Mouse (Mus musculus): ENCODE data around the gene Prr13.

- TF ChIP-seq CTCF (IDR thresholded peaks at IDR 0.05; ENCODE audit: control insufficient read depth, insufficient read depth, insufficient replicate concordance, low read depth, low read length) (no peak), POLR2A (IDR thresholded peaks at IDR 0.05; ENCODE audit: control insufficient read depth, low read depth, low read length) (no peak)
Measured at GRCm38 (mm10) chr15:102409286-102409685, 49.5 kb upstream of the Prr13 start.

Measured in testis, adult 2 months (tissue).